Mouse (Mus musculus): ENCODE data around the gene 4930562C15Rik. TPM values are rescaled to one million over a fixed set of nuclear protein-coding genes. Genes with fewer than 3 reads are reported as not detected.

Gene 4930562C15Rik
- polyA plus RNA-seq, 1 experiment from 2014 or later, result 0.11 TPM

DNA sequence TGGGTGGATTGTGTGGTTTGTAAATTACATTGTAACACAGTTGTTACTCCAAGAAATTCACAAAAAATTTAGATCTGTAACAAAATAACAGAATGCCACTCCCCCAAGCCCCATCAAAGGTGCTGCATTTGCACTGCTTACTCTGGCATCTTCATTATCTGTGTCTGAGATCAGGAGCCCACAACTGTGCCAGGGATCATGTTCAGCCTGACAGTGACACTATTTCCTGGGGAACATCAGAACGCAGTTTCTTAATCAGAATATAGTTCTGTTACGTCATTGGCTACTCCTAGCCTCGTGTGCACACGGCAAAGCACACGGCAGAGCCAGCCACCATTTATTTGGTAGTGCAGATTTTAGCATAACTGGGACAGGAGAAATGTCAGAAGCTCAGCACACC is 7.6 kb upstream of the 4930562C15Rik start:
- ATAC-seq (ENCODE audit: low FRiP score), result no peak
- WGBS, result 93% methylated on average over 5 of the region's 5 CpGs

DNA sequence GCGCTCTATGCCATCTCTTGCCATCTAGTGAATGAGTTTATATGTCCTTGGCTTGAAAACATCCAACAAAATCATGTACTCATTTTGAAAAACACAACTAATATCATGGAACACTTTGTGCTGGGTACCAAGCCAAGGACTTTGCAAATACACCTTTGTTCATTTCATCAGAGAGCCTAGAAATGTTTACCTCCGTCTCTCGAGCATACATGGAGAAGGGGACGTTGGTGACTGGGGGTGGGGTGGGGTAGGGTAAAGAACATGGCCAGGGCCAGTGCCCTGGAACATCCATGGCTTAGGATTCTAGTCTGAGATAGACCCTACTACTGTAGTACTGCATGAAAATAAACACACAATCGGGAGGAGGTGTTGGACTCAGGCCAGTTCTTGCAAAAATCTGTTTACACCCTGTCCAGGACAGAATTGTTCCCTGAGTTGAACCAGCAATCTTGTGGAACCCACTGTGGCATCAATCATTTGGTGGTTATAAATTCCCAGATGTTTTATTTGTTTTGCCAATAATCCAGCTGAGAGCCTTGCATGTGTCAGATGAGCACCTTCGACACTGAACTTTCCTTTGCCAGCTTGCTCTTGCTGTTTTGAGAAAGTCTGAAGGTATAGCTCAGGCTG is 5.8 kb upstream of the 4930562C15Rik start:
- Histone ChIP-seq H3K9ac (ENCODE audit: low read depth, low read length) (no peak overlapping the region), H3K4me2 (replicated peaks; ENCODE audit: low read depth, low read length) (no peak overlapping the region), H3K4me3 (ENCODE audit: low read depth, low read length) (no peak overlapping the region), H3K36me3 (ENCODE audit: control insufficient read depth, insufficient read depth, low read length) (no peaks in the 10 kb centered on the region), H3K9me3 (ENCODE audit: control insufficient read depth, low read length) (no peaks in the 10 kb centered on the region), H3K27ac (ENCODE audit: low read depth, low read length) (no peak overlapping the region), H3K27me3 (ENCODE audit: control insufficient read depth, insufficient read depth, low read length) (no peaks in the 10 kb centered on the region), H3K4me1 (replicated peaks; ENCODE audit: control insufficient read depth, insufficient read depth, low read length) (no peaks in the 10 kb centered on the region)
- DNase-seq (ENCODE audit: low spot score) (no peak), ATAC-seq (ENCODE audit: low FRiP score) (no peak)
- WGBS, result 89% methylated on average over 6 of the region's 6 CpGs

More for the DNA sequence above, 7.6 kb upstream of the 4930562C15Rik start:
- Histone ChIP-seq H3K27me3 (ENCODE audit: control insufficient read depth, insufficient read depth, low read length) (no peaks in the 10 kb centered on the region), H3K4me2 (replicated peaks; ENCODE audit: low read depth, low read length) (no peak overlapping the region), H3K9ac (ENCODE audit: low read depth, low read length) (no peak overlapping the region), H3K27ac (ENCODE audit: low read depth, low read length) (no peak overlapping the region), H3K36me3 (ENCODE audit: control insufficient read depth, insufficient read depth, low read length) (no peaks in the 10 kb centered on the region), H3K4me1 (replicated peaks; ENCODE audit: control insufficient read depth, insufficient read depth, low read length) (no peaks in the 10 kb centered on the region), H3K4me3 (ENCODE audit: low read depth, low read length) (no peak overlapping the region), H3K9me3 (ENCODE audit: control insufficient read depth, low read length) (no peaks in the 10 kb centered on the region)
- no peak for DNase-seq (ENCODE audit: low spot score)

DNA sequence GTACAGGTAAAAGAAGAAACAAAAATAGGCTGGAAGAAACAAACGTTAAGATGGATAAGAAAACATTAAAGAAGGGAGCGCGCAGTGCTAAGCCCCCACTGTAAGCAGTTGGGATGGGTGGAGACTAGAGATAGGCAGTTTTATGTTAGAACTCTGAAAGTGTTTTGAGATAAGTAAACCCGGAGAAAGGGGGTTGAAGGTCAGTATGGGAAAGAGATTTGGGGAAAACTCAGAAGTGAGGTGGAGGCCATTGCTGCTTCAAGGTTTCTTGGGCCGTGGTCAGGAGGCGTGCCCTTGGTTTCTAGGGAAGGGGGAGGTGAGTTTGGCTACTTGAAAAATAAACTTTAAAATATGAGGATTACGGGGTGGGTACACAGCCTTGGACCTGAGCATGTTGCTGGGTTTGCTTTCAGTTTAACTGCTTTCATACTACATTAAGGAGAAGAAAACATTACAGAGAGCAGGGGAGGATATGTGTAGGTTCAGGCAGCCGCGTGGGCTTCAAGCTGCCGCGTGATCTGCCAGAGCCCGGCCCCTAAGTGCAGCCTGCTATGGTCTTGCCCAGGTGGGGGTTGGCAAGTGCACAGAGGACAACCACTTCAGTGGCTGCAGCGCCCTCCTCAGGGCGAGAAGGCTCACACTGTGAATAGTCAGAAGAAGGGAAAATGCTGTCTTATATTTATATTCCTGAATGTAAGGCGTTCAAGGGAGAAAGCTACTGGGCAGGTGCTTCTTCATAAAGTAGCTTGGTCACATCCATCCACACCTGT is 3.4 kb upstream of the 4930562C15Rik start:
- H3K27ac ChIP-seq (ENCODE audit: low read depth, low read length), result no peak overlapping the region
- H3K36me3 ChIP-seq (ENCODE audit: control insufficient read depth, insufficient read depth, low read length), result no peaks in the 10 kb centered on the region
- H3K27me3 ChIP-seq (ENCODE audit: control insufficient read depth, insufficient read depth, low read length), result no peaks in the 10 kb centered on the region
- DNase-seq (ENCODE audit: low spot score) (no peak), ATAC-seq (ENCODE audit: low FRiP score) (no peak)
- no peaks in the 10 kb centered on the region for H3K9me3 ChIP-seq (ENCODE audit: control insufficient read depth, low read length)
- no peak overlapping the region for H3K4me3 ChIP-seq (ENCODE audit: low read depth, low read length)
- WGBS, result 75% methylated on average over 15 of the region's 15 CpGs
- H3K4me1 ChIP-seq (replicated peaks; ENCODE audit: control insufficient read depth, insufficient read depth, low read length), result no peaks in the 10 kb centered on the region
- H3K4me2 ChIP-seq (replicated peaks; ENCODE audit: low read depth, low read length), result no peak overlapping the region
- no peak overlapping the region for H3K9ac ChIP-seq (ENCODE audit: low read depth, low read length)

DNA sequence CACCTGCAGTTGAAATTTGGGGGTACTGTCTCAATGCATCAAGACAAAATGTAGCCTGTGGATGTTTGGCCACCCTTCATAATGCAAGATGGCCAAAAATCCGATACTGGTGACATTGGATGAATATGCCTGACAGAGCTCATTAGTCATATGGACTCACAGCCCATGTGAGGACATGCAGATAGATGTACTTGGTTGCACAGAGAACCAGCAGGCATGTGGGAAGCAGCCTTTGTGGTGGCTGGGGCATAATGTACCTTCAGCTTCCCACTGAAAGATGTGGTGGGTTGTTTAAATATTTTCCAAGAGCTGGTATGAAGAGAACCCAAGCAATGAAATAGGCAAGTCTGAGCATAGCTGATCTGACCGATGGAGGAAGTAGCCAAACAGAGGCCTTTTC is 1.4 kb upstream of the 4930562C15Rik start:
- ATAC-seq (ENCODE audit: low FRiP score) (no peak), DNase-seq (ENCODE audit: low spot score) (no peak)
- Histone ChIP-seq H3K9ac (ENCODE audit: low read depth, low read length) (no peak overlapping the region), H3K9me3 (ENCODE audit: control insufficient read depth, low read length) (no peaks in the 10 kb centered on the region), H3K4me3 (ENCODE audit: low read depth, low read length) (no peak overlapping the region), H3K36me3 (ENCODE audit: control insufficient read depth, insufficient read depth, low read length) (no peaks in the 10 kb centered on the region), H3K4me2 (replicated peaks; ENCODE audit: low read depth, low read length) (no peak overlapping the region), H3K4me1 (replicated peaks; ENCODE audit: control insufficient read depth, insufficient read depth, low read length) (no peaks in the 10 kb centered on the region), H3K27ac (ENCODE audit: low read depth, low read length) (no peak overlapping the region), H3K27me3 (ENCODE audit: control insufficient read depth, insufficient read depth, low read length) (no peaks in the 10 kb centered on the region)
- WGBS, result 75% methylated on average over 2 of the region's 2 CpGs

DNA sequence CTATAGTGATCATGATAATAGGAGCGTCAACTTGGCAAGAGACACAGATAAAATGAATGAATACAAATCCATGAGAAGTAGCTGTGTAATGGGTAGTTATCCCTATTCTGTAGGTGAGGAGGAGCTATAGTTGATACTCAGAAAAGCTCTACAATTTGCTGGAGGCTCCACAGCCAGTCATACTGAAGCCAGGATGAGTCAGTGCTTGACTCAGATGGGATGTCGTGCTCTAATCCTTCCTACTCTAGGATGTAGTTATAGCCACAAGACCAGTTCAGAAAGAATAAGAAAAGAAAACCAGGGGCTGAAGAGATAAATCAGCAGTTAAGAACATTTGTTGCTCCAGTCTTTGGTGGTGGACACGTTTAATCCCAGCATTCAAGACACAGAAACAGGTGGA is 2.4 kb downstream of the 4930562C15Rik start:
- no peaks in the 10 kb centered on the region; the same call in 1 of the 2 replicates for H3K4me1 ChIP-seq (replicated peaks; ENCODE audit: control insufficient read depth, insufficient read depth, low read length)
- no peak for ATAC-seq (ENCODE audit: low FRiP score)
- H3K4me3 ChIP-seq (ENCODE audit: low read depth, low read length), result no peak overlapping the region

DNA sequence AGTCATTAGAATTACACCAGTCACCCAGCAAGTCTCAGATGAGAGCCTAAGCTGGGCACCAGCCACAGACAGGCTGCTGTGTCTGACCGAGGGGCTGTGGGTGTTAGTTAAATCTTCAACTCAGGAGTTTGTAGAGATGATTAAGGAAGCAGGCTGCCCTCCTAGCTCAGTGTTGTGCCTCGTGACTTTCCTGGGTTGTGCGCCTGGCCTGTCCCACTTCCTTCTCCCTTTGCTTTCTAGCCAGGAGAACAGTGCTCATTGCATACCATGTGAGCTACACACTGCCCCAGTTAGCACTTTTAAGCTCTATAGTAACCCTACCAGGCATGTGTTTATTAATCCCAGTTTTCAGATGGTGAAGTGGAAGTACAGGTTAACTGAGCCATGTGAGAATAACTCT is 4.3 kb downstream of the 4930562C15Rik start:
- WGBS, result 80% methylated on average over 3 of the region's 3 CpGs

More for the DNA sequence above, 2.4 kb downstream of the 4930562C15Rik start:
- no peak for DNase-seq (ENCODE audit: low spot score)
- Histone ChIP-seq H3K27me3 (ENCODE audit: control insufficient read depth, insufficient read depth, low read length) (no peaks in the 10 kb centered on the region), H3K9ac (ENCODE audit: low read depth, low read length) (no peak overlapping the region), H3K27ac (ENCODE audit: low read depth, low read length) (no peak overlapping the region), H3K36me3 (ENCODE audit: control insufficient read depth, insufficient read depth, low read length) (no peaks in the 10 kb centered on the region), H3K4me2 (replicated peaks; ENCODE audit: low read depth, low read length) (no peak overlapping the region), H3K9me3 (ENCODE audit: control insufficient read depth, low read length) (no peaks in the 10 kb centered on the region)
- 83% methylated on average over 3 of the region's 3 CpGs for WGBS

DNA sequence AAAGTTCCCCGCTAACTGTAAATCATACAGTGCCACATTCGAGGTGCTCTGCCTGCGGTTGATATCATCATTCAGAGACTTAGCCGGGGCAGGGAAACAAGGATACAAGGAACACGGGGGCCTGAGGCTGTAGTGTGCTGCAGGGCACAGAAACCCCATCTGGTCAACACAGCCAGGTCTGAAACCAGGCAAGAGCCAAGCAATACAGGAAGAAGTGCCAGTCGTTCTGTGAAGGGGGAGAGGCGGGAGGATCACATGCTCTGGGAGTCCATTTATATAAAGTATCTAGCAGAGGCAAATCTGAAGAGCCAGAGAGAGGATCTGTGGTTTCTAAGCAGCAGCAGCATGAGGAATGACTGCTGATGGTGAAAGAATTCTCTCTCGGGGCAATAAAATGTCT is 5.0 kb downstream of the 4930562C15Rik start:
- Histone ChIP-seq H3K9ac (ENCODE audit: low read depth, low read length) (no peak overlapping the region), H3K9me3 (ENCODE audit: control insufficient read depth, low read length) (no peaks in the 10 kb centered on the region), H3K36me3 (ENCODE audit: control insufficient read depth, insufficient read depth, low read length) (no peaks in the 10 kb centered on the region), H3K27ac (ENCODE audit: low read depth, low read length) (no peak overlapping the region), H3K27me3 (ENCODE audit: control insufficient read depth, insufficient read depth, low read length) (no peaks in the 10 kb centered on the region), H3K4me1 (replicated peaks; ENCODE audit: control insufficient read depth, insufficient read depth, low read length) (no peaks in the 10 kb centered on the region; the same call in 1 of the 2 replicates), H3K4me2 (replicated peaks; ENCODE audit: low read depth, low read length) (no peak overlapping the region), H3K4me3 (ENCODE audit: low read depth, low read length) (no peak overlapping the region)
- ATAC-seq (ENCODE audit: low FRiP score) (no peak), DNase-seq (ENCODE audit: low spot score) (no peak)
- 85% methylated on average over 8 of the region's 8 CpGs for WGBS

More for the DNA sequence above, 4.3 kb downstream of the 4930562C15Rik start:
- H3K4me2 ChIP-seq (replicated peaks; ENCODE audit: low read depth, low read length), result no peak overlapping the region
- no peaks in the 10 kb centered on the region; the same call in 1 of the 2 replicates for H3K4me1 ChIP-seq (replicated peaks; ENCODE audit: control insufficient read depth, insufficient read depth, low read length)
- H3K4me3 ChIP-seq (ENCODE audit: low read depth, low read length), result no peak overlapping the region
- ATAC-seq (ENCODE audit: low FRiP score) (no peak), DNase-seq (ENCODE audit: low spot score) (no peak)
- no peak overlapping the region for H3K9ac ChIP-seq (ENCODE audit: low read depth, low read length)
- no peaks in the 10 kb centered on the region for H3K36me3 ChIP-seq (ENCODE audit: control insufficient read depth, insufficient read depth, low read length)
- no peak overlapping the region for H3K27ac ChIP-seq (ENCODE audit: low read depth, low read length)
- H3K9me3 ChIP-seq (ENCODE audit: control insufficient read depth, low read length), result no peaks in the 10 kb centered on the region
- H3K27me3 ChIP-seq (ENCODE audit: control insufficient read depth, insufficient read depth, low read length), result no peaks in the 10 kb centered on the region

DNA sequence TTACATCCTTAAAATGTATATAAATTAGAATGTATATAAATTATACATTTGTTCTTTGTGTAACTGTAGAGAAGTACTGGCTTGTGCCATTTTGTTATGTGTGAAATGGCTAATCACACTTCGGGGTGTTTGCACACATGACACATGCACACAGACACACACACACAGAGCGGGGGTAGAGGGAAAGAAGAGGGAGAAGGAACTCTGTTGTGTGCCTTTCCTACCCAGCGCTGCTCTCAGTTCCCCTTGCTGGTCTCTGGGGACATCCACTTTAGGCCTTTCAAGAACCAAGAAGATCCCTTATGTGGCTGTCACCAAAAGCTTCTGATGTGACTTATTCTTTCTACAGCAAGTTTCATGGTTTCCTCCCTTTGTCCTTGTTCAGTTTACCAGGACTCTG is 11.8 kb downstream of the 4930562C15Rik start:
- 86% methylated on average over 3 of the region's 3 CpGs for WGBS
- Histone ChIP-seq H3K4me1 (replicated peaks; ENCODE audit: control insufficient read depth, insufficient read depth, low read length) (no peaks in the 10 kb centered on the region), H3K9me3 (ENCODE audit: control insufficient read depth, low read length) (no peaks in the 10 kb centered on the region), H3K27ac (ENCODE audit: low read depth, low read length) (no peak overlapping the region), H3K4me3 (ENCODE audit: low read depth, low read length) (no peak overlapping the region), H3K9ac (ENCODE audit: low read depth, low read length) (no peak overlapping the region), H3K4me2 (replicated peaks; ENCODE audit: low read depth, low read length) (no peak overlapping the region), H3K27me3 (ENCODE audit: control insufficient read depth, insufficient read depth, low read length) (no peaks in the 10 kb centered on the region), H3K36me3 (ENCODE audit: control insufficient read depth, insufficient read depth, low read length) (no peaks in the 10 kb centered on the region)
- ATAC-seq (ENCODE audit: low FRiP score) (no peak), DNase-seq (ENCODE audit: low spot score) (no peak)

DNA sequence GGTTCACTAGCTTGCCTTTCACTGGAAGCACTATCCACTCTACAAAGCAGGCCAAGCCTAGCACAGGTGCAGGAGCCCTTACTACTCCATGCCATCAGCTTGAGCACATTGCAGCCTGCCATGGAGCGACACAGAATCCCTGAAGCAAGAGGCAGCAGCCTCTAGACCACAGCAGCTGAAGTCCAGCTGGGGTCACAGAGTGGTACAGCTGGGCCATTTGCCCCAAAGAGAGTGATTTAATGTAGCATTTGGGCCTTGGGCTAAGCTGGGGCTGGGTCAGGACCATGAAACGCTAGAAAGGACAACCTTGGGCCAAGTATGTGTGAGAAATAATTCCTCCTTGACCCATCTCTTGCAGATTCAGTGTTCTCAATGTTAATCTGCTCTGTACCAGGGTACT is 12.9 kb downstream of the 4930562C15Rik start:
- no peak overlapping the region for H3K4me2 ChIP-seq (replicated peaks; ENCODE audit: low read depth, low read length)
- WGBS, result 84% methylated on average over 2 of the region's 2 CpGs
- DNase-seq (ENCODE audit: low spot score) (no peak), ATAC-seq (ENCODE audit: low FRiP score) (no peak)
- H3K4me1 ChIP-seq (replicated peaks; ENCODE audit: control insufficient read depth, insufficient read depth, low read length), result no peaks in the 10 kb centered on the region
- H3K9me3 ChIP-seq (ENCODE audit: control insufficient read depth, low read length), result no peaks in the 10 kb centered on the region
- H3K4me3 ChIP-seq (ENCODE audit: low read depth, low read length), result no peak overlapping the region
- H3K27me3 ChIP-seq (ENCODE audit: control insufficient read depth, insufficient read depth, low read length), result no peaks in the 10 kb centered on the region
- no peak overlapping the region for H3K27ac ChIP-seq (ENCODE audit: low read depth, low read length)
- no peaks in the 10 kb centered on the region for H3K36me3 ChIP-seq (ENCODE audit: control insufficient read depth, insufficient read depth, low read length)
- H3K9ac ChIP-seq (ENCODE audit: low read depth, low read length), result no peak overlapping the region

Data from hindbrain, embryonic 11.5 days (tissue).